Mouse (Mus musculus) neural tube, embryonic 10.5 days (tissue): ENCODE measurements around the gene Pkd1l3.
A peak's percentile ranks its signal among the peaks of the same experiment; 100 is the strongest.

Experiments used
- DNase-seq: peaks from one replicate; pipeline ENCODE4 v3.0.0-alpha.2; 2017; ENCODE audit warnings: low spot score; ENCODE audit errors: extremely low spot score

Pkd1l3 gene

DNA sequence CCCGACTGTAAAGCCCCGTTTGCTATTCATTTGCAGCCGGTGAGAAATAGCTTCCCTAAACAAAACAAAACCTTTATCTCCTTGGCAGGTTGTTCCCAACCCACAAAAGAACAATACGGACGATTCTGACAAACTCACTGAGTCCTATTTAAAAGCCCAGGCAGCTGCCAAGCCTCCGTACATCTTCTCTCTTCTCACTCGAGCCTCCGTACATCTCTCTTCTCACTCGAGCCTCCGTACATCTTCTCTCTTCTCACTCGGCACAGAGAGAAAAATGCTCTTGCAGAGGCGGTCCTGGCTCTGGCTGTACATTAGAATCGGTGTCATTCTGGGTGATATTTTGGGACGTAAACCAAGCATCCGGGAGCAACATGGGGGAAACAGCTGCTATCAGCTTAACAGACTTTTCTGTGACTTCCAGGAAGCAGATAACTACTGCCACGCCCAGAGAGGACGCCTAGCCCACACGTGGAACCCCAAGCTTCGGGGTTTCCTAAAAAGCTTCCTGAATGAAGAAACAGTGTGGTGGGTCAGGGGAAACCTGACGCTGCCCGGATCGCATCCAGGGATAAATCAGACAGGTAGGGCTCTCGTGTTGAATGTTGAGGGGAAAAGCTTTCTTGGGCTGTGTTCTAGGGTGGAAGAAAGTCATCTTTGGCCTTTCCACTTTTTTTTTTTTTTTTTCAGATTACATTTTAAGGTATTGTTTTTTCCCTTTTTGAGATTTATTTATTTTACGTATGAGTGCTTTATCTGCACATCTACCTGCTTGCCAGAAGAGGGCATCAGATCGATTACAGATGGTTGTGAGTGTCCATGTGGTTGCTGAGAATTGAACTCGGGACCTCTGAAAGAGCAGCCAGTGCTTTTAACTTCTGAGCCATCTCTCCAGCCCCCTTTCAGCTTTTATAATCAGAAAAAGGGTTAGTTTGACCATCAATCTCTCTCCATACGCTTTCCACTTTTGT lies at the start of gene Pkd1l3:
Pkd1l3 (plus strand) TSS at position 275 of the 968 bp plus-strand sequence.
- DNase-seq, result no peak

- no peak for DNase-seq
Measured at GRCm38 (mm10) chr8:109564766-109565165, 49.6 kb upstream of the Pkd1l3 start.

DNA sequence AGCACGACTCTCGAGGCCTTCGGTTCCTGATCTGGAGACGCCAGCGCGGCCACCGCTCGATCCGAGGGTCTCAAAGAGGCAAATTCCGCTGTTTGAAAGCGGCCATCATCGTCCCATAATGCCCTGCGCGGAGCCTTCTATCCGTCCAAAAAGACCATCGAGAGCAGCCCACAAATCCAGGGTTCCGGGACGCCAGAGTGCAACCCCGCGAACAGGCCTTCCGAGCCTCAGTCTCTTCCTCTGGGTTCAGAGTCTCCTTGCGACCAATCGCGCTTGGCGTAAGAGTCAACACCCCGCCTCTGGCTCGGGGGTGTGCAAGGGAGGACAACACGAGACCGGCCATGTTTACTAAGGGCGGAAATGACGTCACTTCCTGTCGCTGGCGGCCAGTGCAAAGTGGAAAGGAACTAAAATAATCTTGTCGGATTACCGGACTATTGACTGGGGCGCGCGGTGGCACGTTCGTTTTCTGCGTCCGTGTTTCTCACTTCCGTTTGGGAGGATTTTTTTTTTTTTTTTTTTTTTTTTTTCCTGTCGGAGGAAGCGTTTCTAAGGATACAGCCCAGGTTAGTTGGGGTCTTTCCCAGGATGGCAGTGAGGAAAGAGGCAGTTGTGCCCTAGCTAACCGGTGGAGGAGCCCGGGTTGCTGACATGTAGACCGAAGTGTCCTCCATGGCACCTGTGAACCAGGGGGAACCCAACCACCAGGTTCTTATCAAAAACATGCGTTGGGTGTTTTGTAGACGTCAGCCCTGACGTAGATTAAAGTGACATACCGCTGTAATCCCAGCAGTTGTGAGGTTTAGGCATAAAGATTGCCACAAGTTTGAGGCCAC lies 48.6 kb upstream of the Pkd1l3 start, which contains the start of the genes Dhx38 and Txnl4b:
Dhx38 (minus strand) TSS at position 364 of the 836 bp plus-strand sequence.
Txnl4b (plus strand) TSS at position 395 of the 836 bp plus-strand sequence.
- peak; percentile 97 for DNase-seq

DNA sequence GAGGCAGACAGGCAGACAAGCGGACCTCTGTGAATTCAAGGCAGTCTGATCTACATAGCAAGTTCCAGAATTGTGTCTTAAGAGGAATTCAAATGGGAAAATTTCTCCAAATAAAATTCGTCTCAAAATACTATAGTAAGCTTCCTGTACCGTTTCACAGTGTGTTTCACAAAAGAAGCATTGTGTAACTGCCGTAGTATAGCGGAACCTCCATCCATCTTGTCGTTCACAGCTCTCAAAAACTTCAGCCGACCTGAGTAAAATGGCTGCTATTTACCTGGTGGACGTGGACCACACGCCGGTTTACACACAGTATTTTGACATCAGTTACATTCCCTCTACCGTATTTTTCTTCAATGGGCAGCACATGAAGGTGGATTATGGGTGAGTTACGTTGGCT lies 43.2 kb upstream of the Pkd1l3 start:
- DNase-seq, result no peak

- no peak for DNase-seq
Measured at GRCm38 (mm10) chr8:109576311-109576710, 38.0 kb upstream of the Pkd1l3 start.

- no peak for DNase-seq
Measured at GRCm38 (mm10) chr8:109578900-109579301, 35.4 kb upstream of the Pkd1l3 start, which contains the start of gene Hp. Gene Hp, minus strand, starts transcription at chr8:109579172.

DNA sequence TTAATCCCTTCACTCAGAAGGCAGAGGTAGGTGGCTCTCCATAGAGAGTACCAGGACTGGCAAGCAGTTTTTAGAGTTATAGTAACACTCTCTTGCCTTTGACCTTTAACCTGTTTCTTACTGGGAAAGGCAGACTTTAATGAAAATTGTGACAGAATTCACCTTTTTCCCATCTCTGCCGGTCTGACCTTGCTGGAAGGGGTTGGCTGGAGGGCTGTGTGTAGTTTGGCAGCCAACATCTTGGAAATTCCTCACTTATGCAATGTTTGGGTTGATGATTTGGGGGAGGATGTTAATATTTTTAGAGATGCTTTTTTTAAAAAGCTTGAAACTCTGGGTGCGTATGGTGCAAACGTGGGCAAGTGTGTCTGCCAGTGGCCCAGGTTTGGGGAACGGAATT lies 30.0 kb upstream of the Pkd1l3 start:
- DNase-seq, result no peak

GRCm38 (mm10) chr8:109584830-109585229 lies 29.5 kb upstream of the Pkd1l3 start:
- DNase-seq, result no peak

DNA sequence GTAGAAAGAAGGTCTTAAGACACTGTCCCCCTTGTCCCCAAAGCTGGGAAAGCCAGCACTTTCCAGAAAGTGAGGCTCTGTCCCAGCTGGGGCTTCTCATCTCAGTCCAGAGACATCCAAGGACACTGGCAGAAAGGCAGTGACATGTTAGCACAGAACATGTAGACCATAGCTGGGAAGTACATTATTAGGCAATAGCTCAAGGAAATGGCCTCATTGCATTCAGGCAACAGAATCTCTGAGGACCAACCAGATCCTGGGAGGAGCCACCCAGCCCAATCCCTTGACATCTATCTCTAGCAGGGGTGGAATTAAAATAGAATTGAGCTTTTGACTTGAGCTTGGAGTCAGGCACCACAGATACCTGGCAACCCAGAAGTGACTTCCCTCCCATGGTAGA lies 28.7 kb upstream of the Pkd1l3 start:
- DNase-seq, result no peak

DNA sequence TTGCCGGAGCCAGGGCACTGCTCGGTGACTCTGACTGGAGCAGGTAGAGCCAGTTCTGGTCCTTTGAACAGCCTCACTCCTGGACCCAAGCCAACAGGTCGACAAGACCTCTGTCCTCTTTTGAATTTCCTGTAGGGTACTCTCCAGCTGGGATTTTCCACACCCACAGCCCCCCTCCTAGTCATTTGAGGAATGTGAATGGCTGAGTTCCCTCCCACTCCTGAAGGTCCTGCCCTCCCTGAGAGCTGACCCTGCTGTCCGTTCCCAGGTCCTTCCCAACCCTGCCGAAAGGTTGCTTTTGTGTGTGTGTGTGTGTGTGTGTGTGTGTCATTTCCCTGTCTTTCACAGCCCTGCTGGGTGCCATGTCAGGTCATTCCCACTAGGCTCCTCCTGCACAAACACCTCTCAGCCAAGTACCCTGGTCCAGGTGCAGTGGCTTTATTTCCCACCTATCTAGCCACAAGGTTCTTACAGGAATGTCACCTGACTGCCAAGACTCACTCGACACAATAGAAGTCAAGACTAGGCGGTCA lies 27.3 kb upstream of the Pkd1l3 start:
- no peak for DNase-seq

DNA sequence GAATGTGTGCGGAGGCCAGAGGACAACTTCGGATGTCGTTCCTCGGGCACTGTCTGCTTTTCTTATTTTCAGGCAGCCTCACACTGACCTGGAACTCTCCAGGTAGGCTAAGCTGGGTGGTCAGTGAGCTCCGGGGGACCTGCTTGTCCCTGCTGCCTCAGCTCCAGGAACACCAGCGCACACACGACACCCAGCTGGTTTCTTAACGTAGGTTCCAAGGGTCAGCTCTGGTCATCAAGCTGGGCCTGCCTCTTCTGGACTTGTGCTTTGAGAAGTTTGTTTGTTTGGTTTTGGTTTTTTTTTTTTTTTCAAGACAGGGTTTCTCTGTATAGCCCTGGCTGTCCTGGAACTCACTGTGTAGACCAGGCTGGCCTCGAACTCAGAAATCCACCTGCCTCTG lies 23.4 kb upstream of the Pkd1l3 start:
- no peak for DNase-seq

DNA sequence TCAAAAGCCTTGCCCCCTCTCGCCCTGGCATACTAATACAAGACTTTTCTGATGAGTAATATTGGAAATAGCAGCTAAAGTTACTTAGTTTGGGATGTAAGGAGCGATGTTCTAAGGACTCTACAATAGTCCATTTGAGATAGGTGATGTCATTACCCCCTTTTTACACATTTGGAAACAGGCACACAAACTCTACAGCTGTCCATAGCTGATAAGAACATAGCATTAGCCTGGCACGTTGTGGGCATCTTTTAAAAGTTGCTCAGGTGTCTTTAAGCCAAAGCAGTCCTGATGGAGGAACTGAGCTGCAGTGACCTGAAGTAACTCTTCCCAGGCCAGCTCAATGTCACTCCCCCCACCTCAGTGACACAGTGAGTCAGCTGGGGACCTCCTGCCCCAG lies 22.9 kb upstream of the Pkd1l3 start:
- DNase-seq, result no peak

- no peak for DNase-seq
Measured at GRCm38 (mm10) chr8:109592164-109592563, 22.2 kb upstream of the Pkd1l3 start.

- DNase-seq, result no peak
Measured at GRCm38 (mm10) chr8:109593117-109593788, 21.1 kb upstream of the Pkd1l3 start.

DNA sequence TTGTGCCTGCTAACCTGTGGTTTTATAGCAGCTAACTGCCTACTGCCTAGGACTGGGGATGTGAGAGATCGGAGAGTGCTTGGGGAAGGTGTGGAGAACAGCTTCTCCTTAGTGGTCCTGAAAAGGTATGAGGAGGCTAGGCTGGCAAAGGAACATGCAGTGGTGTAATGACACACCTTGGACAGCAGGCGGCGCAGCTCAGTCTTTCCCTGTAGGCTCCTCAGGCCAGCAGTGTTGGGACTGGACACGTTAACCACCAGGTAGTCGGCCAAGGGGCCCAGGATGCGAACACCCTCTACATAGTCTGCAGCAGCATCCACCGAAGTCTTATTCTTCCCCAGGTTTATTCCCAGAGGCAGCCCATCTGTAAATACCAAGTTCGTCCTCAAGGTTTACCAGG lies 18.5 kb upstream of the Pkd1l3 start:
- peak; percentile 66 for DNase-seq

DNA sequence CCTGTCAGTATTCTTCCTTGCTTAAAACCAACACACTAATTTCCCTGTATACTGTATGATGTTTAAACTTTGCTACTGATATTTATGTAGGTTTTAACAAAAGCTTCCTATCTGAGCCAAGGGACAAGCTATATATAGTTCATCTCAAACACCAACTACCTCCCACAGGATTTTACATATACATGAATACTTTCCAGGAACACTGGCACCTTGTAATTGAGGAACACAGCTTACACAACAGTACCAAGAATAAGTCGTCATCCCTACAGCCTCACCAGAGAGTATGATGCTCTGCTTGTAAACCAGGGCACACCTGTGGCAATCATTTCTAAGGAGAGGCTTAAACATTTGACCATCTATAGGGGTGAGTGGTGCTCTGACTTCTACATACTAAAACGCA lies 7.6 kb upstream of the Pkd1l3 start:
- no peak for DNase-seq

- peak; percentile 14 for DNase-seq
Measured at GRCm38 (mm10) chr8:109607650-109608049, 6.7 kb upstream of the Pkd1l3 start.

GRCm38 (mm10) chr8:109608271-109609152 lies 5.8 kb upstream of the Pkd1l3 start, which contains the start of gene Dhodh:
Gene Dhodh, minus strand, starts transcription at chr8:109608673.
- peak; percentile 93 for DNase-seq

- DNase-seq, result peak; percentile 14
Measured at GRCm38 (mm10) chr8:109609153-109609502, 5.2 kb upstream of the Pkd1l3 start.

GRCm38 (mm10) chr8:109615569-109615968 lies 1.3 kb downstream of the Pkd1l3 start:
- DNase-seq, result no peak
